Mouse (Mus musculus): ENCODE data around the gene Ncapd2.

Gene Ncapd2

DNA sequence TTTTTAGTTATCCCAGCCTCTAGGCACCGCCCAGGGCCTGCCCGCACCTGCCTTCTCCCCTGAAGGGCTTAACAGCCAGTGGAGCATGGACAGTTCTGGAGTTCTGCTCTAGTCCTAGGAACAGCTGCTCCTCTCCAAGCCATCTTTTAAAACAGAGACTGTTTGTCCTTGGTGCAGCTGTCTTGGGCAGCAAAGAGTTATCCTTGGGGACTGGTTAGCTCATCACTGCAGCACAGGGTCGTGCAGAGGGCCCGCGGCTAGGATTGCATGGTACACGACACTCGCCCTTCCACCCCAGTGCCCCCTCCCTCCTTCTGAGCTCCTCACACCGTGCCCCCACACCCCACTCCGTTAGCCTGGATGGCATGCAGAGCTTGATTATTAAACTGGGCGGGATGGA, 44.2 kb downstream of the Ncapd2 start:
- DNase-seq (ENCODE audit: low read depth, low spot score), result no peak

DNA sequence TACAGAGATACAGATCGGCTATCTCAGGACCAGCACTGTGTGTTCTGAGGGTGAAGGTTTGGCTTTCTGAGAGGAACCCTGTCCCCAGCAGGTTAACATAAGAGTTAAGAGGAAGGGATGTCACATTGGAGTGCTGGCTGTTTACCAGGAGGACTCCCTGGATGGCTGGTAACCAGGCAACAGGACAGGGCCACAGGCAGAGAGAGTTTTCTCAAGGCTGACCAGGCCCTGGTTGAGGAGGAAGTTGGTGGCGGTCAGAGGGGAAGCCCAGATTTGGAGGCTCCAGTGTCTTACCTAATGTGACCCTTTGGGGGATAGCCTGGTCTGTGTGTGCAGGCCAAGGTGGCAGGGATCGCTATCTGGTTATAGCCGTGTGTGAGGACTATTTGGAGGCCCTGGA, 44.7 kb downstream of the Ncapd2 start:
- no peak for DNase-seq (ENCODE audit: low read depth, low spot score)

DNA sequence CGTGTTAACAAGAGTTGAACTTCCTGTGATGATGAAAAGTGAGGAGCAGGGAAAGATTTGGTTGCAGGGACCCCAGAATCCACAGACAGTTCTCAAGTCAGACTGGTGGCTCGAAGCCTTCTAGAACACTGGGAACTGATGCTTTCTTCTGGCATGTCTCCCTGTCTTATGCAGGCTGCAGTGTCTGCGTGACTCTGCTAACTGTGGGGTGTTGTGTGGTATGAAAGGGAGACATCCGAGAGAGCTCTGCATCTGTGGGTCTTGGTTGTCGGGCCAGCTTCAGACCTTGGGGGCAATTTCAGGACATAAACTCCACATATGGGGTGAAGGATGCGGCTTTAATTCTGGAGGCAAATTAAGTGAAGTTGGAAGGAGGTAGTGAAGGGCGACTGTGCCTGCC, 45.4 kb downstream of the Ncapd2 start:
- no peak for DNase-seq (ENCODE audit: low read depth, low spot score)

DNA sequence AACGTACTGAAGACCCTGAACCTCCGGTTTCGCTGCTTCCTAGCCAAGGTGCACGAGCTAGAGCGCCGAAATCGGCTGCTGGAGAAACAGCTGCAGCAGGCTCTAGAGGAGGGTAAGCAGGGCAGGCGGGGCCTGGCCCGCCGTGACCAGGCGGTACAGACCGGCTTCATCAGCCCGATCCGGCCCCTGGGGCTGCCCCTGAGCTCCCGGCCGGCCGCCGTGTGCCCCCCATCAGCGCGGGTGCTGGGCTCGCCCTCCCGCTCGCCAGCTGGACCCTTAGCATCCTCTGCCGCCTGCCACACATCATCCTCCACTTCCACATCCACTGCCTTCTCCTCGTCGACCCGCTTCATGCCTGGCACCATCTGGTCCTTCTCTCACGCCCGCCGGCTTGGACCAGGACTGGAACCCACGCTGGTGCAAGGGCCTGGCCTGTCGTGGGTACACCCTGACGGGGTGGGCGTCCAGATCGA, 46.0 kb downstream of the Ncapd2 start:
- no peak for DNase-seq (ENCODE audit: low read depth, low spot score)

DNA sequence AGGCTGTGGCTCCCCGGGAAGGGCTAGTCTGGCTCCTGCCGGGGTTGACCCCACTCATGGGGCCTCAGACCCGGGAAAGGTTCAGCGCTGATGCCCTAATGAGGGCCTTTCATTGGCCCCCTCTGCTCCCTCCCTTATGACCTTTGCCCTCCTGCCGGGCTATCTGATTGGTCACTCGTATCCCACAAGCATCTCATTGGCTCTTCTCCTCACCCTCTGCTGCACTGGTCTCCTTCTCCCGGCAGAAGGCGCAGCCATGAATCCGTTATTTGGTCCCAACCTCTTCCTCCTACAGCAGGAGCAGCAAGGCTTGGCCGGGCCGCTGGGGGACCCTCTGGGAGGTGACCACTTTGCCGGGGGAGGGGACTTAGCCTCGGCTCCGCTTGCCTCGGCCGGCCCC, 46.5 kb downstream of the Ncapd2 start, which contains the start of gene Iffo1:
Gene Iffo1 (plus strand): TSS at position 241 of the 400 bp plus-strand sequence.
- peak; percentile 96 for DNase-seq (ENCODE audit: low read depth, low spot score)

DNA sequence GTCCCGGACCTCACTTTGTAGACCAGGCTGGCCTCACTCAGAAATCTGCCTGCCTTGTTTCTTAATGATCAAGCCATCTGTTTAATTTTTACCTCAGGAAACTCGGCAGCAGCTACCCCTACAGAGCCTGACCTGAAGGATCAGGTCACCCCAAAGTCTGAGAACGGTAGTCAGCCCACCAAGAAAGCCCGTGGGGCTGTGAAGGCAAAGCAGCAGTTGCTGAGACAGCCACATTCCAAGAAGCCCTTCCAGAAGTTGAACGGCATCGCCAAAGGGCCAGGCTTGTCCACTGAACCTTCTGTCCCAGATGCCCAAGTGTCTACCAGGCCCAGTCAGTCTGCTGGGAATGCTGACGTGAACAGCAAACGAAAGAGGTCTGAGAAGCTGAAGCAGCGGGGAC, 47.6 kb downstream of the Ncapd2 start:
- no peak for DNase-seq (ENCODE audit: low read depth, low spot score)

DNA sequence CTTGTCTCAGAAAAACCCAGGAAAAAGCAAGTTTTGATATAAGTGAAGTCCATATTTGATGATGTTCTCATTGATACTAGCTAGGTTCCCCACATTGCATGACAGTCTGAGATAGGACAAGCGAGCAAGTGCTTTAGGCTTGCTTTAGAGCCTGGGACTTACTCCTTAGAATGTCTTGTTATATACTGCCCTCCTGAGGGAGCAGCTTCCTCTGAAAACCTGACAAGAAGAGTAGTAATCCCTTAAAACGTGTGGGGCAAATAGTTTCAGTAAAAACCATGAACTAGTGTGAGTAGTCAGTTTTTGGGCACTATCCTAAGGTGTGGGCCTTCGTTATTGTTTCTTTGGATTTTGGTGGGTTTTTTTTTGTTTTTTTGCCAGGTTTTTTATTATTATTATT, 48.4 kb downstream of the Ncapd2 start:
- DNase-seq (ENCODE audit: low read depth, low spot score), result no peak

DNA sequence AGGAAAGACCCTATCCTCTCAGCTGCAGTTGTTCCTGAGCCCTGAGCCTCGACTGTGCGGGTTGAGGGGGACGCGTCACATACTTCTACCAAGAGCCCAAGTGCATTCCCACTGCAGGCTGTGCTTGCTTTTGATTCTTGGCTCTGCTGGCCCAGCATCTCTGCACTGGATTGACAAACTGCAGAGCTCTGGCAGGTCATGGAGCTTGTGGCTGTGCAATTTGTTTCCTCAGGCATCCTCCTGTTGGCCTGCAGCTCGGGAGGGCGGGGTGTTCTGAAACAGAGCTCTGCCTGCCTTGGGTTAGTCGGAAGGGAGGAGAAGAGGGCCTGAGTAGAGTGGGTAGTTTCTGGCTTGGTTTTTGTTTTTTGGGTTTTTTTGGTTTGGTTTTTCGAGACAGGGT, 49.1 kb downstream of the Ncapd2 start:
- DNase-seq (ENCODE audit: low read depth, low spot score), result no peak

DNA sequence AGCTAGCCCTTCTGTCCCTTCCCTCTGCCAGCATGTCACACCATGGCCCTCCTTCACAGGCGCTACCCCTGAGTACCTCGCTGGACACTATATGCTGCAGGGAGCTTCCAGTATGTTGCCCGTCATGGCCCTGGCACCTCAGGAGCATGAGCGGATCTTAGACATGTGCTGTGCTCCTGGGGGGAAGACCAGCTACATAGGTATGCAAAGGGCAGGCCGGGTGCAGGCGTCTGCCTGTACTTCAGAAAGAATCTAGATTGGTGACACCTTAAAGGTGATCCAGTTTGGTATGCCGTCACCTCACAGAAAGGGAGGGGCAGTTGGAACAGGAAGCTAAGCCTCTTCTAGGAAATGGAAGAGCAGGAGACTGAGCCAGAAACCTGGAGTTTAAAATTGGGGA, 51.8 kb downstream of the Ncapd2 start:
- DNase-seq (ENCODE audit: low read depth, low spot score), result no peak

DNA sequence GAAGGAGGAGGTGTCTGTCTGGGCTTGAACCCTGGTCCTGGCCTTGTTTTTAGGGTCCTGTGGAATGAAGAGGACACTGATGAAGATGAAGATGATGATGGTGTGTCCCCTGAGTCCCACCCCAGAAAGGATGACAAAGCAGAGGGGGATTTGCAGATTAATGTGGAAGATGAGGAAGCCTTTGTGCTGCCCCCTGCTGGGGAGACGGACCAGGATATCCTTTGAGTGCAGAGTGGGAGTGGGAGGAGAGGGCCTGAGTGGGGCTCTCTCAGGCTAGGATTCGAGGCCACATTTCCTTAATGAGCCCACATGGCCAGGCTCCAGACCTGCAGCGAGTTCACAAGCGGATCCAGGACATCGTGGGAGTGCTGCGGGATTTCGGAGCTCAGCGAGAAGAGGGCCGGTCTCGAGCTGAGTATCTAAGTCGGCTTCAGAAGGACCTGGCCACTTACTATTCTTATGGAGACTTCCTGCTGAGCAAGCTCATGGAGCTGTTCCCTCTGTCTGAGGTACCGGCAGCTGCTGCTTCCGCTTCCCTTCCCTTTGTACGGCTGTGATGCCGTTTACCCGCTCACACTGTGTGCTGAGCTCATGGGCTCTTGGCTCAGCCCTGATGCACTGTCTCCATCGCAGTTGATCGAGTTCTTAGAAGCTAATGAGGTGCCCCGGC, 54.4 kb downstream of the Ncapd2 start:
- peak; percentile 48 for DNase-seq (ENCODE audit: low read depth, low spot score)

DNA sequence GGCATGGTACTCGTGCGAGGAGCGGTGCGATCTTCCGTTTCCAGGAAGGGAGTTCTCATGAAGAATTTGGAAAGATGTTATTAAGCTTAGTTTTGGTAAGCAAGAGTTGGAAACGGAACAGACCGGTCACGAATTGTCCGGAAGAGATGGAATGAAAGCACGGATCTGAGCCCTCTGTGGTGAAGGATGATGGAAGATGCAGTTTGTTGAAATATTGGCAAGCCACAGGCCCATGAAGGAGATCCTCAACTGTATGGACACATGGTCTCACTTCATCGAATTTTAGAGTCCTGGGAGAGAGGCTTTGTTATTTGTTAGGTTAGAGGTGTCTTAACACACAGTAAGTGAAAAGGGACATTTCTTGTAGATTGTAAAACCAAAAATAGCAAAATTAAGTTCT, 59.0 kb downstream of the Ncapd2 start:
- no peak for DNase-seq (ENCODE audit: low read depth, low spot score)

DNA sequence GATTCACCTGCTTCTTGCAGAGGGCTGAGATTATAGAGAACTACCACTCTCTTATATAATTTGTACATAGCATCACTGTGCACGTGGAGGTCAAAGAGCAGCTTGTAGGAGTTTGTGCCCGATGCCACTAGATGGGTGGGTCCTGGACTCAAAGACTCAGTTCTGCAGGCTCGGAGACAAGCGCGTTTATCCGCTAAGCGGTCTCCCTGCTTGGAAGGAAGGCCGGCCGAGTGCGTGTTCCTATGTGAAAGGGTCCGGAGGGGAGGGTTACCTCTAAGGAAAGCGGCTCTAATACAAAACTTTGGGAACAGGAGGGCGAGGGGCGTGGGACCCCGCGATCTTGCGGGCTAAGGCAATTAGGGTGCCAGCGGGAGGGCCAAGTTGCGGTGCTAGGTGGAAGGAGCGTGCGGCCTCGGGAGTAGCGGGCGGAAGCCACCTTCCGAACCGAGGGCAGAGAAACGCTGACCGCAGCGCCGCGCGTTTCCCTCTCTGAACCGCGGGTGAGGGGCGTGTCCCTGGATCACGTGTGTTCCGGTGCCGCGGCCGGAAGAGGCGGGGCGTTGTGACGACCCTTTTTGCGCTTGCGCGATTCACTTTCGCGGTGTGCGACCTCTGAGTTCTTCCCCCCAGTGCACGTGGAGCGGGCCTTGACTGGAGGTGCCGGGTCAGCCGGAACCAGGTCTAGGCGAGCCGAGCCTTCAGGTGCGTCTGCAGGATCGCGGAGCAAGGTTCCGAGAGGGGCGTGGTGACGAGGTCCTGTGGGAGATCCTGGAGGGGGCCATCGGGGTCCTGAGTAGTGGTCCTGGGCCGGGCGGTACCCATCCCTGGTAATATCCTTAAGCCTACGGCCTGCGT, 60.0 kb downstream of the Ncapd2 start, which contains the start of gene Nop2:
Gene Nop2 (plus strand): TSS at position 608 of the 855 bp plus-strand sequence.
- DNase-seq (ENCODE audit: low read depth, low spot score), result peak; percentile 95

DNA sequence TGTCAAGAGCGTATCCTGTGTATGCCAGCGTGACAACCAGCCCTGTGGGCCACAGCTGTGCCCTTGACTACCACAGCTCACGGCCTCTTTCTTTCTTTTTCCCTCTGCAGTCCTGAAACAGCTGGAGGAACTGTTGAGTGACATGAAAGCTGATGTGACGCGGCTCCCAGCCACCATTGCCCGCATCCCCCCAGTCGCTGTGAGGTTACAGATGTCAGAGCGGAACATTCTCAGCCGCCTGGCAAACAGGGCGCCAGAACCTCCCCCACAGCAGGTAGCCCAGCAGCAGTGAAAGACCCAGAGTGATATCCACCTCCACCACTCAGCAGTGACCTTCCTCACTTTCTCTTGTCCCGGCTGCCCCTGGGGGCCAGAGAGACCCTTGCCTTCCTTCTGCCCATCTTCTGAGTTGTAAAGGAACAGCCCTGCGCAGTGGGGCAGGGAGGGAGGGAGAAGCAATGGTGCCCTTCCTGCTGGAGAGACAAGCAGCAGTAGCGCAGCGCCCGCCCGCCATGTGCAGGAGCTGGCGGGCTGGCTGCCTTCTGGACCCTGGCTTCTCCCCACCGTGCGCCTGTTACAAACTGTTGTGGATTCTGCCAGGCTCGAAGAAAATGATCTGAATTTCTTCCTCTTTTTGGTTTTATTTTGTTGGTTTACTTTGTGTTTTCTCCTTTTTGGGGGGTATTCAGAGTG, 61.6 kb downstream of the Ncapd2 start:
- no peak for DNase-seq (ENCODE audit: low read depth, low spot score)

DNA sequence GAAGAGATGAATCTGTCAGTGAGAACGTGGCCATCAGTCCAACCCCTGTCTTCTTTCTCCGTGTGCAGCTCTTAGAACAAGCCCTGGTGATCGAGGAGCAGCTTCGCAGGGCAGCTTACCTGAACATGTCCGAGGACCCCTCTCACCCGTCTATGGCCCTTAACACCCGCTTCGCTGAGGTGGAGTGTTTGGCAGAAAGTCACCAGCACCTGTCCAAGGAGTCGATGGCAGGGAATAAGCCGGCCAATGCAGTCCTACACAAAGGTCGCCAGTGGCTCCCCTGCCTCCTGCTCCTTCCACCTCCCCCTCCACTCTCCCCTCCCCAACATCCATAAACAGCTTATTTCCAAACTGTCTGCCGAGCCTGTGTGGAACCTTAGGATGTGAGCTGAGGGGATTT, 62.8 kb downstream of the Ncapd2 start:
- DNase-seq (ENCODE audit: low read depth, low spot score), result no peak

DNA sequence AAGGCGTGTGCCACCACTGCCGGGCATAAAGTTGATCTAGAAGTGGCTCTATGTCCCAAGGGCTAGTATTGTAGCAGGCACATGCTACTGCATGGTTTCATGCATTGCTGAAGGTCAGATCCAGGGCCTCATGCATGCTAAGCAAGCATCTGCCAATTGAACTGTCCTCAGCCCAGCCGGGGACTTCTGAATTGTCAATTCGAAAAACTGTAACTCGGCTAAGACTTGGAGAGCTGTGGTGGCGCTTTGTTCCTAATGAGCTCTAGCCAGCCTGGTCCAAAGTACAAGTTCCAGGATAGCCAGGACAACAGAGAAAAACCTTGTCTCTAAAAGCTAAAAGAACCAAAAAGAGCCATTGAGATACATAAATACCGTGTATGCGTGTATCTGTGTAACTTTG, 72.1 kb downstream of the Ncapd2 start:
- DNase-seq (ENCODE audit: low read depth, low spot score), result no peak
